Mouse (Mus musculus) spleen, postnatal 4 days (tissue): ENCODE data around the gene Nckipsd.

Source experiments
- DNase-seq, 2 experiments: peaks; one replicate each; pipeline ENCODE4 v3.0.0; 2022; ENCODE audit warnings: low spot score in 2 of 2

The Nckipsd gene

GRCm38 (mm10) chr9:108799564-108799963 is 8.6 kb upstream of the Nckipsd start:
- no peak for DNase-seq

- DNase-seq = peak in 1 of 2 experiments; percentile 66
These were observed 2.4 kb upstream of the Nckipsd start for GRCm38 (mm10) chr9:108805768-108806167.

GRCm38 (mm10) chr9:108806379-108806778 is 1.8 kb upstream of the Nckipsd start:
- DNase-seq = peak in 1 of 2 experiments; percentile 58

GRCm38 (mm10) chr9:108806831-108807230 is 1.3 kb upstream of the Nckipsd start:
- DNase-seq = peak in 1 of 2 experiments; percentile 61

- peak in 1 of 2 experiments; percentile 35 for DNase-seq
These were observed 494 bp upstream of the Nckipsd start for GRCm38 (mm10) chr9:108807674-108808073.

- DNase-seq = peak; percentile 14 to 66
These were observed 1.0 kb downstream of the Nckipsd start for GRCm38 (mm10) chr9:108809188-108809587.

GRCm38 (mm10) chr9:108809723-108810122 is 1.6 kb downstream of the Nckipsd start:
- peak in 1 of 2 experiments; percentile 65 for DNase-seq

- DNase-seq = peak in 1 of 2 experiments; percentile 60
These were observed 2.3 kb downstream of the Nckipsd start for GRCm38 (mm10) chr9:108810516-108810915.

GRCm38 (mm10) chr9:108815557-108815956 is 7.4 kb downstream of the Nckipsd start:
- DNase-seq = no peak

- no peak for DNase-seq
These were observed 11.3 kb downstream of the Nckipsd start for GRCm38 (mm10) chr9:108819495-108819894.

- no peak for DNase-seq
These were observed 11.9 kb downstream of the Nckipsd start for GRCm38 (mm10) chr9:108820077-108820476.

- no peak for DNase-seq
These were observed 16.0 kb downstream of the Nckipsd start for GRCm38 (mm10) chr9:108824144-108824685.

- no peak for DNase-seq
These were observed 16.7 kb downstream of the Nckipsd start for GRCm38 (mm10) chr9:108824755-108825413.

- peak in 1 of 2 experiments; percentile 63 for DNase-seq
These were observed 17.9 kb downstream of the Nckipsd start, which contains the start of gene Celsr3 for GRCm38 (mm10) chr9:108825820-108826699. Gene Celsr3, plus strand, starts transcription at chr9:108826320.

GRCm38 (mm10) chr9:108826700-108827340 is 18.7 kb downstream of the Nckipsd start:
- DNase-seq = peak; percentile 80 to 94

- DNase-seq = no peak
These were observed 19.3 kb downstream of the Nckipsd start for GRCm38 (mm10) chr9:108827454-108827853.

GRCm38 (mm10) chr9:108827906-108828305 is 19.7 kb downstream of the Nckipsd start:
- DNase-seq = no peak

GRCm38 (mm10) chr9:108831637-108832036 is 23.5 kb downstream of the Nckipsd start:
- no peak for DNase-seq

- DNase-seq = peak; percentile 85 to 87
These were observed 24.4 kb downstream of the Nckipsd start for GRCm38 (mm10) chr9:108832390-108833108.

- no peak for DNase-seq
These were observed 34.8 kb downstream of the Nckipsd start for GRCm38 (mm10) chr9:108842989-108843388.

GRCm38 (mm10) chr9:108845390-108845789 is 37.2 kb downstream of the Nckipsd start:
- no peak for DNase-seq
